Mouse (Mus musculus): Measurements from ENCODE around the gene Slc24a3. TPM values are rescaled to one million over a fixed set of nuclear protein-coding genes. Genes with fewer than 3 reads are reported as not detected.
A peak's percentile ranks its signal among the peaks of the same experiment; 100 is the strongest.

Gene Slc24a3
- polyA plus RNA-seq, 1 experiment from 2014 or later = 1.3 TPM

GRCm38 (mm10) chr2:145188828-145189227, 21.3 kb downstream of the Slc24a3 start:
- H3K4me3 ChIP-seq (ENCODE audit: low read length) = no peak overlapping the region
- H3K36me3 ChIP-seq (ENCODE audit: control insufficient read depth, insufficient read depth, low read length) = no peaks in the 10 kb centered on the region
- WGBS = 60% methylated on average over 2 of the region's 2 CpGs
- H3K4me1 ChIP-seq (replicated peaks; ENCODE audit: control insufficient read depth, insufficient read depth, low read length) = no peaks in the 10 kb centered on the region
- H3K9ac ChIP-seq (ENCODE audit: low read length) = no peak overlapping the region
- no peak overlapping the region for H3K4me2 ChIP-seq (ENCODE audit: low read depth, low read length)
- no peaks in the 10 kb centered on the region for H3K27me3 ChIP-seq (ENCODE audit: control insufficient read depth, insufficient read depth, low read depth, low read length)
- H3K9me3 ChIP-seq (ENCODE audit: control insufficient read depth, low read length) = no peaks in the 10 kb centered on the region; the same call in 1 of the 2 replicates
- ATAC-seq (ENCODE audit: low read depth) = no peak
- no peak overlapping the region for H3K27ac ChIP-seq (ENCODE audit: low read length)

- no peak overlapping the region for H3K4me2 ChIP-seq (ENCODE audit: low read depth, low read length)
- H3K9me3 ChIP-seq (ENCODE audit: control insufficient read depth, low read length) = no peaks in the 10 kb centered on the region
- no peak overlapping the region for H3K4me3 ChIP-seq (ENCODE audit: low read length)
- no peak overlapping the region for H3K9ac ChIP-seq (ENCODE audit: low read length)
- no peak for ATAC-seq (ENCODE audit: low read depth)
- WGBS = 64% methylated on average over 3 of the region's 3 CpGs
- H3K36me3 ChIP-seq (ENCODE audit: control insufficient read depth, insufficient read depth, low read length) = no peaks in the 10 kb centered on the region
- no peaks in the 10 kb centered on the region for H3K4me1 ChIP-seq (replicated peaks; ENCODE audit: control insufficient read depth, insufficient read depth, low read length)
- H3K27ac ChIP-seq (ENCODE audit: low read length) = no peak overlapping the region
- H3K27me3 ChIP-seq (ENCODE audit: control insufficient read depth, insufficient read depth, low read depth, low read length) = no peaks in the 10 kb centered on the region
Measured at GRCm38 (mm10) chr2:145196043-145196442, 28.5 kb downstream of the Slc24a3 start.

GRCm38 (mm10) chr2:145196501-145197042, 29.0 kb downstream of the Slc24a3 start:
- Histone ChIP-seq H3K27ac (ENCODE audit: low read length) (no peak overlapping the region), H3K9ac (ENCODE audit: low read length) (no peak overlapping the region), H3K36me3 (ENCODE audit: control insufficient read depth, insufficient read depth, low read length) (no peaks in the 10 kb centered on the region), H3K4me3 (ENCODE audit: low read length) (no peak overlapping the region), H3K9me3 (ENCODE audit: control insufficient read depth, low read length) (no peaks in the 10 kb centered on the region), H3K27me3 (ENCODE audit: control insufficient read depth, insufficient read depth, low read depth, low read length) (no peaks in the 10 kb centered on the region), H3K4me1 (replicated peaks; ENCODE audit: control insufficient read depth, insufficient read depth, low read length) (no peaks in the 10 kb centered on the region), H3K4me2 (ENCODE audit: low read depth, low read length) (no peak overlapping the region)
- 75% methylated on average over 7 of the region's 7 CpGs for WGBS
- ATAC-seq (ENCODE audit: low read depth) = 0 out of 2 replicates have a peak, but pooled peaks have one; percentile 47

- WGBS = 82% methylated on average over 4 of the region's 4 CpGs
- Histone ChIP-seq H3K27ac (ENCODE audit: low read length) (no peak overlapping the region), H3K9me3 (ENCODE audit: control insufficient read depth, low read length) (no peaks in the 10 kb centered on the region), H3K27me3 (ENCODE audit: control insufficient read depth, insufficient read depth, low read depth, low read length) (no peaks in the 10 kb centered on the region), H3K4me3 (ENCODE audit: low read length) (no peak overlapping the region), H3K9ac (ENCODE audit: low read length) (no peak overlapping the region), H3K36me3 (ENCODE audit: control insufficient read depth, insufficient read depth, low read length) (no peaks in the 10 kb centered on the region), H3K4me2 (ENCODE audit: low read depth, low read length) (no peak overlapping the region), H3K4me1 (replicated peaks; ENCODE audit: control insufficient read depth, insufficient read depth, low read length) (no peaks in the 10 kb centered on the region)
- no peak for ATAC-seq (ENCODE audit: low read depth)
Measured at GRCm38 (mm10) chr2:145197076-145197475, 29.5 kb downstream of the Slc24a3 start.

GRCm38 (mm10) chr2:145213587-145213986, 46.0 kb downstream of the Slc24a3 start:
- no peaks in the 10 kb centered on the region for H3K4me1 ChIP-seq (replicated peaks; ENCODE audit: control insufficient read depth, insufficient read depth, low read length)
- WGBS = 95% methylated on average over 11 of the region's 11 CpGs
- H3K9me3 ChIP-seq (ENCODE audit: control insufficient read depth, low read length) = no peaks in the 10 kb centered on the region
- no peaks in the 10 kb centered on the region for H3K27me3 ChIP-seq (ENCODE audit: control insufficient read depth, insufficient read depth, low read depth, low read length)
- no peaks in the 10 kb centered on the region for H3K36me3 ChIP-seq (ENCODE audit: control insufficient read depth, insufficient read depth, low read length)
- H3K27ac ChIP-seq (ENCODE audit: low read length) = no peak overlapping the region
- ATAC-seq (ENCODE audit: low read depth) = no peak
- no peak overlapping the region for H3K4me3 ChIP-seq (ENCODE audit: low read length)
- no peak overlapping the region for H3K9ac ChIP-seq (ENCODE audit: low read length)
- no peak overlapping the region for H3K4me2 ChIP-seq (ENCODE audit: low read depth, low read length)

GRCm38 (mm10) chr2:145214086-145214831, 46.7 kb downstream of the Slc24a3 start:
- H3K36me3 ChIP-seq (ENCODE audit: control insufficient read depth, insufficient read depth, low read length) = no peaks in the 10 kb centered on the region
- no peak overlapping the region for H3K4me2 ChIP-seq (ENCODE audit: low read depth, low read length)
- no peak overlapping the region for H3K4me3 ChIP-seq (ENCODE audit: low read length)
- WGBS = 75% methylated on average over 8 of the region's 8 CpGs
- ATAC-seq (ENCODE audit: low read depth) = no peak
- no peak overlapping the region for H3K27ac ChIP-seq (ENCODE audit: low read length)
- H3K4me1 ChIP-seq (replicated peaks; ENCODE audit: control insufficient read depth, insufficient read depth, low read length) = no peaks in the 10 kb centered on the region
- H3K9ac ChIP-seq (ENCODE audit: low read length) = no peak overlapping the region
- no peaks in the 10 kb centered on the region for H3K27me3 ChIP-seq (ENCODE audit: control insufficient read depth, insufficient read depth, low read depth, low read length)
- H3K9me3 ChIP-seq (ENCODE audit: control insufficient read depth, low read length) = no peaks in the 10 kb centered on the region

- Histone ChIP-seq H3K4me2 (ENCODE audit: low read depth, low read length) (no peak overlapping the region), H3K27me3 (ENCODE audit: control insufficient read depth, insufficient read depth, low read depth, low read length) (no peaks in the 10 kb centered on the region), H3K36me3 (ENCODE audit: control insufficient read depth, insufficient read depth, low read length) (no peaks in the 10 kb centered on the region), H3K9me3 (ENCODE audit: control insufficient read depth, low read length) (no peaks in the 10 kb centered on the region), H3K4me1 (replicated peaks; ENCODE audit: control insufficient read depth, insufficient read depth, low read length) (no peaks in the 10 kb centered on the region), H3K27ac (ENCODE audit: low read length) (no peak overlapping the region), H3K4me3 (ENCODE audit: low read length) (no peak overlapping the region), H3K9ac (ENCODE audit: low read length) (no peak overlapping the region)
- WGBS = 52% methylated on average over 2 of the region's 2 CpGs
- ATAC-seq (ENCODE audit: low read depth) = peak; percentile 36; the same call in 1 of the 2 replicates
Measured at GRCm38 (mm10) chr2:145216580-145216979, 49.0 kb downstream of the Slc24a3 start.

GRCm38 (mm10) chr2:145217422-145217821, 49.9 kb downstream of the Slc24a3 start:
- H3K36me3 ChIP-seq (ENCODE audit: control insufficient read depth, insufficient read depth, low read length) = no peaks in the 10 kb centered on the region
- no peak for ATAC-seq (ENCODE audit: low read depth)
- no peak overlapping the region for H3K4me3 ChIP-seq (ENCODE audit: low read length)
- H3K27me3 ChIP-seq (ENCODE audit: control insufficient read depth, insufficient read depth, low read depth, low read length) = no peaks in the 10 kb centered on the region
- H3K4me1 ChIP-seq (replicated peaks; ENCODE audit: control insufficient read depth, insufficient read depth, low read length) = no peaks in the 10 kb centered on the region
- H3K9ac ChIP-seq (ENCODE audit: low read length) = no peak overlapping the region
- 85% methylated on average over 2 of the region's 2 CpGs for WGBS
- H3K27ac ChIP-seq (ENCODE audit: low read length) = no peak overlapping the region
- no peak overlapping the region for H3K4me2 ChIP-seq (ENCODE audit: low read depth, low read length)
- H3K9me3 ChIP-seq (ENCODE audit: control insufficient read depth, low read length) = no peaks in the 10 kb centered on the region

- Histone ChIP-seq H3K9ac (ENCODE audit: low read length) (no peak overlapping the region), H3K9me3 (ENCODE audit: control insufficient read depth, low read length) (no peaks in the 10 kb centered on the region), H3K27ac (ENCODE audit: low read length) (no peak overlapping the region), H3K27me3 (ENCODE audit: control insufficient read depth, insufficient read depth, low read depth, low read length) (no peaks in the 10 kb centered on the region), H3K4me1 (replicated peaks; ENCODE audit: control insufficient read depth, insufficient read depth, low read length) (no peaks in the 10 kb centered on the region), H3K4me2 (ENCODE audit: low read depth, low read length) (no peak overlapping the region), H3K4me3 (ENCODE audit: low read length) (no peak overlapping the region), H3K36me3 (ENCODE audit: control insufficient read depth, insufficient read depth, low read length) (no peaks in the 10 kb centered on the region)
- ATAC-seq (ENCODE audit: low read depth) = no peak
- WGBS = 59% methylated on average over 6 of the region's 6 CpGs
Measured at GRCm38 (mm10) chr2:145219246-145219645, 51.7 kb downstream of the Slc24a3 start.

Data from lung, embryonic 16.5 days (tissue).